Mouse (Mus musculus): ENCODE measurements around the gene Grik3. TPM values are rescaled to one million over a fixed set of nuclear protein-coding genes. Genes with fewer than 3 reads are reported as not detected.

Grik3 gene
- total and polyA plus RNA-seq, 3 experiments, result under 0.01 TPM; not detected in 2

DNA sequence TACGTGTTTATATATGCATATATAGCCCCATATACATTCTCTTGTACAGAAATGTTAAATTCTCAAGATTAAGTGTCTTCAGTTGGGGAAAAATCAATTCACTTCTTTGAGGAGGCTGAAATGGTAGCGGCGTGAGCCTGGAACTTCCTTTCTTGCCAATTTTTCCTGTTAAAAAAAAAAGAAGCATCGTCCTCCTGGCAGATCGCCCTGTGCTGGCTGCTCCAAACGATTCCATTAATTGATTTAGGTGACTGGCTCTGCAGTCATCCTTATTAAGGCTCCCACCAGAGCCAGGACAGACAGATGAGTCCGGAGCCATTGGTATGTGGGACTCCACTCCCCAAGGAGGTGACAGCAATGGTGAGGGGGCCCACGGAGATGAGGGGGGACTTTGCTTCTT, 209.8 kb downstream of the Grik3 start:
- Histone ChIP-seq H3K4me1 (ENCODE audit: control insufficient read depth in 1 of 2, insufficient read depth in 2 of 2, low read length in 2 of 2) (no peaks in the 10 kb centered on the region), H3K27me3 (ENCODE audit: control insufficient read depth in 1 of 2, insufficient read depth in 2 of 2, low read length in 2 of 2) (no peaks in the 10 kb centered on the region), H3K9ac (ENCODE audit: control insufficient read depth, low read depth, low read length, poor library complexity, severe bottlenecking) (no peak overlapping the region), H3K4me3 (ENCODE audit: control insufficient read depth in 1 of 2, insufficient read depth in 1 of 2, low read depth in 2 of 2, low read length in 2 of 2) (no peak overlapping the region), H3K36me3 (ENCODE audit: control insufficient read depth in 1 of 2, insufficient read depth in 2 of 2, low read length in 2 of 2) (no peaks in the 10 kb centered on the region), H3K9me3 (replicated peaks; ENCODE audit: insufficient read depth, low read length) (no peaks in the 10 kb centered on the region), H3K79me2 (ENCODE audit: control insufficient read depth, insufficient read depth, low read length, poor library complexity) (no peaks in the 10 kb centered on the region), H3K27ac (ENCODE audit: control insufficient read depth, low read depth, low read length) (no peak overlapping the region)
- no peak for TF ChIP-seq SIN3A (IDR thresholded peaks at IDR 0.05; ENCODE audit: low read length)
- TF ChIP-seq MAFK (IDR thresholded peaks at IDR 0.05; ENCODE audit: borderline replicate concordance, low read depth, low read length), result no peak
- no peak for TF ChIP-seq MEF2A (IDR thresholded peaks at IDR 0.05; ENCODE audit: extremely low read depth, insufficient replicate concordance, low read depth, low read length, poor library complexity, severe bottlenecking)
- no peak for TF ChIP-seq GATA1 (IDR thresholded peaks at IDR 0.05; ENCODE audit: low read depth, low read length)
- no peak for TF ChIP-seq RAD21 (IDR thresholded peaks at IDR 0.05; ENCODE audit: low read depth, low read length)
- no peak for TF ChIP-seq ZKSCAN1 (IDR thresholded peaks at IDR 0.05; ENCODE audit: low read depth, low read length)
- no peak for TF ChIP-seq CHD1 (IDR thresholded peaks at IDR 0.05; ENCODE audit: low read depth, low read length)
- TF ChIP-seq POLR2A (IDR thresholded peaks at IDR 0.05; ENCODE audit: control insufficient read depth in 1 of 2, insufficient read depth in 1 of 2, low read depth in 1 of 2, low read length in 2 of 2, poor library complexity in 1 of 2), result no peak
- TF ChIP-seq E2F4 (IDR thresholded peaks at IDR 0.05; ENCODE audit: borderline replicate concordance, low read depth, low read length), result no peak
- TF ChIP-seq CHD2 (IDR thresholded peaks at IDR 0.05; ENCODE audit: low read length), result no peak
- no peak for TF ChIP-seq ZC3H11A (IDR thresholded peaks at IDR 0.05; ENCODE audit: low read depth, low read length)
- no peak for TF ChIP-seq CTCF (IDR thresholded peaks at IDR 0.05 in 2 of 3, conservative IDR thresholded peaks at IDR 0.05 in 1 of 3; ENCODE audit: control insufficient read depth in 1 of 3, insufficient read depth in 1 of 3, low read depth in 2 of 3, low read length in 3 of 3, poor library complexity in 1 of 3, severe bottlenecking in 1 of 3)
- no peak for TF ChIP-seq ZNF384 (IDR thresholded peaks at IDR 0.05; ENCODE audit: low read depth, low read length)
- no peak for TF ChIP-seq JUND (IDR thresholded peaks at IDR 0.05; ENCODE audit: low read depth, low read length)
- TF ChIP-seq MAX (IDR thresholded peaks at IDR 0.05; ENCODE audit: low read length), result no peak
- TF ChIP-seq TAL1 (IDR thresholded peaks at IDR 0.05; ENCODE audit: low read length), result no peak
- TF ChIP-seq TCF12 (IDR thresholded peaks at IDR 0.05; ENCODE audit: low read depth, low read length), result no peak
- no peak for TF ChIP-seq HCFC1 (IDR thresholded peaks at IDR 0.05; ENCODE audit: low read depth, low read length)
- TF ChIP-seq NELFE (IDR thresholded peaks at IDR 0.05; ENCODE audit: low read depth, low read length), result no peak
- no peak for DNase-seq (ENCODE audit: low read depth, low spot score)

- no peaks in the 10 kb centered on the region for H3K36me3 ChIP-seq (ENCODE audit: control insufficient read depth in 1 of 2, insufficient read depth in 2 of 2, low read length in 2 of 2)
- no peak overlapping the region for H3K4me3 ChIP-seq (ENCODE audit: control insufficient read depth in 1 of 2, insufficient read depth in 1 of 2, low read depth in 2 of 2, low read length in 2 of 2)
- H3K79me2 ChIP-seq (ENCODE audit: control insufficient read depth, insufficient read depth, low read length, poor library complexity), result no peaks in the 10 kb centered on the region
- H3K27me3 ChIP-seq (ENCODE audit: control insufficient read depth in 1 of 2, insufficient read depth in 2 of 2, low read length in 2 of 2), result no peaks in the 10 kb centered on the region
- no peak overlapping the region for H3K9ac ChIP-seq (ENCODE audit: control insufficient read depth, low read depth, low read length, poor library complexity, severe bottlenecking)
- no peaks in the 10 kb centered on the region for H3K4me1 ChIP-seq (ENCODE audit: control insufficient read depth in 1 of 2, insufficient read depth in 2 of 2, low read length in 2 of 2)
- H3K27ac ChIP-seq (ENCODE audit: control insufficient read depth, low read depth, low read length), result no peak overlapping the region
- DNase-seq (ENCODE audit: low read depth, low spot score), result no peak
- no peaks in the 10 kb centered on the region for H3K9me3 ChIP-seq (replicated peaks; ENCODE audit: insufficient read depth, low read length)
- TF ChIP-seq ZC3H11A (IDR thresholded peaks at IDR 0.05; ENCODE audit: low read depth, low read length) (no peak), ZKSCAN1 (IDR thresholded peaks at IDR 0.05; ENCODE audit: low read depth, low read length) (no peak), BHLHE40 (IDR thresholded peaks at IDR 0.05; ENCODE audit: borderline replicate concordance, low read depth, low read length) (no peak), POLR2AphosphoS2 (IDR thresholded peaks at IDR 0.05; ENCODE audit: low read length) (no peak)
Measured at GRCm38 (mm10) chr4:125702607-125703309, 212.3 kb downstream of the Grik3 start.

Data from MEL (cell line).